Mouse (Mus musculus) thymus, postnatal 4 days (tissue): Measurements from ENCODE around the gene Gbgt1.
"Not testable (repeated sequence)": the region's sequence is repeated elsewhere in the genome, so short reads cannot be mapped to it uniquely, and the experiment has no call there.

Experiments used
- DNase-seq: peaks from one replicate; pipeline ENCODE4 v3.0.0; 2021

Gene Gbgt1

DNA sequence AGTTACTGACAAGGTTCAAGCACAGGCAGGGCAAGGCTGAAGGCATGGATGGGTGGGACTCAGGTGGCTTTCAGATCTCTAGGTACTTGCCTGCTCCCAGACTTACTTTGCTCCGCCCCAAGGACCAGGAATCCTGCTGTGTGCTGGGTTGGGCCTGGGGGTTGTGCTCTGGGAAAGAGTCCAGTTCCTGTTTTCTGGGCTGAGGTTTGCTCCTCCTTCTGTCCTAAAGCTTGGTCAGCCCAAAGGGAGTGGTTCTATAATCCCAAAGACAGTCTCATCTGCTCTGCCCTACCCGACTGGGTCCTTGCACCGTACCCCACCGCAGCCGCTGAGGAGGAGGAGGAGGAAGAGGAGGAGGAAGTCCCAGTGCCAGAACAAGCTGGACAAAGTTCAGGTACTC lies at the start of gene Gbgt1:
TSS of gene Gbgt1 (plus strand) at position 221 of the 400 bp plus-strand sequence.
- no peak for DNase-seq

DNA sequence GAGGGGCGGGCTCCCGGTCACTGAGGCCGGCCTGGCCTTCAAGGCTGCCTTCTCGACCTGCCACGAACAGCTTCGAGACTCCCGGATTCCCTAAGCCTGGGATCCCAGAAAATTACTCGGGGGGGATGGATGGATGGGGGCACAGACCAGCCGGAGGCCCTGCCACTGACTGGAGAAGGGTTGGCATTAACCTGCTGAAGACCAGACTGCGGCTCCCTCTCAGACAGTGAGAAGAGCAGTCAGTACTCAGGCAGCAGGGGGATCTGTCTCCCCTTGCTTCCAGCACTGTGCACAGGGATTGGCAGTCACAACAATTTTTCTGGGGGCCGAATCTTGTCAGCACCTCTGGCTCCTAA lies 49.4 kb upstream of the Gbgt1 start:
- DNase-seq, result no peak

DNA sequence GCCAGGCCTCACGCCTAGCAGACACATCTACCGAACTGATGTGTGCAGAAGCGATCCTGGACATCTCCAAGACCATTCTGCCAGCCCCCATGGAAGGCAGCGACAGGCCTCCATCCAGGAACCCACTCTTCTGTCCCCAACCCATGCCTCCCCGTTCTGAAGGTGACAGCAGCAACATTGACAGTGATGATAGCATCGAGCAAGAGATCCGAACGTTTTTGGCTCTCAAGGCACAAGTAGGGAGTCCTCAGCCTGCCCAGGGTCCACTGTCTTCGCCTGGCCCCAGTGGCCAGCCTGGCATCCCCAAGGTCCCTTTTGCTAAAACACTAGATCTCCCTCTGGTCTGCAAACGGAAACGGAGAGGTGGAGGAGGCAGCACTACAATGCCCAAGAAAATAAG lies 45.0 kb upstream of the Gbgt1 start:
- no peak for DNase-seq

DNA sequence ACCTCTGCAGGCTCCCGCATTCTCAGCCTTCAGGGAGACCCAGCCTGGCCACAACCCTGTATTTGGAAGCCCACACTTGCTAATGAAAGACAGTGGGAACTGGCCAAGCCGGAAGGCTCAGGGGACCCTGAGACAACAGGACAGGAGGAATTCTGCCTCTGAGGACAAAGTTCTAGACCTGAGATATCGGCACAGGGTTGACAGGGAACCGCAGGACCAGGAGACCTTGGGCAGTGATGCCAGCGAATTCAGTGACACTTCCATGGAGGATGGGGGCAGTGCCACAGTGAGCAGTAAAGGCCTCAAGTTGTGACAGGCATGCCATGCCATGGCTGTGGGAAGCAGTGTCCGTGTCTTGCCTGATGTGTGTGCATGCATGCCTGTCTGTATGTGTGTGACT lies 43.2 kb upstream of the Gbgt1 start:
- DNase-seq, result no peak

DNA sequence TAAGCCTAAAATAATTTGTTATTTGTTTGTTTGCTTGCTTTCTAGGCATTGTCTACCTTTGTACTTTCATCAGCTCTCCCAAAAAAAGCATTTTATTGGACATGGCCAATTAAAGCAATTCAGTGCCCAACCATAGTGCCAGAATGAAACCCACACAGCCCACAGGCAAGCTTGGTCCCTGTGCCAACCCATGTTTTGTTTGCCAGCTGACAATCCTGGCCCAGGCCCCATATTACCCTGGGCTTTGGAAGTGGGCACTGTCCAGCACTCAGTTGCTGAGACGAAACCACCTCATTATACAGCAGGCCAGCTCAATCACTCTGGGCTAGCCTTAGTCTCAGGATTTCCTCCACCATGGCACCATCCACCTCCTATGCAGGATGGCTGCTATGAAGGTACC lies 40.1 kb upstream of the Gbgt1 start:
- no peak for DNase-seq

DNA sequence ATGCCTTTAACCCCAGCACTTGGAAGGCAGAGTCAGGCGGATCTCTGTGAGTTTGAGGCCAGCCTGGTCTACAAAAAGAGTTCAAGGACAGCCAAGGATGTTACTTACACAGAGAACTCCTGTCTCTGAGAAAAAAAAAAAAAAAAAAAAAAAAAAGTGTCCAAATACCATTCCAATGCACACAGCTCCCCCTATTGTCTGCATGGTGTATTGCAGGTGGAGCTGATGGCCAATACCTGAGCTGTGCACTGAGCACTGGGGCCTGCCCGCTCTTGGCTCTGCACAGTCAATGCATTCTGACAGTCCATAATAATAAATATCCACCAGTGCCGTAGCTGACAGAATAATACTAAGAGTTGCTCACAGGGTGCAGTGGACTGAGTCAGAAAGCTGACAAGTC lies 32.8 kb upstream of the Gbgt1 start:
- peak; percentile 78 for DNase-seq

DNA sequence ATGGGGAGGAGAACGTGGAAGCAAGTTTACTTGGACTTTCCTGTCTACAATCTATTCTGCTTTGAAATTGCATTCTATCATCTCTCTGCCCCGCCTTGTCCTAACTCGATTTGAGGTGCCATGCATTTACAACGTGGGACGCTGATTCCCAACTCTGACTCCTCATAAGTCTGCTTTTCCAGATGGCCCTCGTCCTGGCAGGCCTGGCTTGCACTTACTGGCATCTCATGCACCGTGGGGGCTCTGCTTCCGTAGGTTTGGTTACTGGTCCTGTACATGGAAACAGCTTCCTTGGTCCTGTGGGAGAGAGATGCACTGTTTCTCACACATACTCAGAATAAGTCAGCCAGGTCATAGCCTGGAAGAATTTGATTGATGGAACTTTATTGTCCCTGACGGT lies 31.8 kb upstream of the Gbgt1 start:
- no peak for DNase-seq

DNA sequence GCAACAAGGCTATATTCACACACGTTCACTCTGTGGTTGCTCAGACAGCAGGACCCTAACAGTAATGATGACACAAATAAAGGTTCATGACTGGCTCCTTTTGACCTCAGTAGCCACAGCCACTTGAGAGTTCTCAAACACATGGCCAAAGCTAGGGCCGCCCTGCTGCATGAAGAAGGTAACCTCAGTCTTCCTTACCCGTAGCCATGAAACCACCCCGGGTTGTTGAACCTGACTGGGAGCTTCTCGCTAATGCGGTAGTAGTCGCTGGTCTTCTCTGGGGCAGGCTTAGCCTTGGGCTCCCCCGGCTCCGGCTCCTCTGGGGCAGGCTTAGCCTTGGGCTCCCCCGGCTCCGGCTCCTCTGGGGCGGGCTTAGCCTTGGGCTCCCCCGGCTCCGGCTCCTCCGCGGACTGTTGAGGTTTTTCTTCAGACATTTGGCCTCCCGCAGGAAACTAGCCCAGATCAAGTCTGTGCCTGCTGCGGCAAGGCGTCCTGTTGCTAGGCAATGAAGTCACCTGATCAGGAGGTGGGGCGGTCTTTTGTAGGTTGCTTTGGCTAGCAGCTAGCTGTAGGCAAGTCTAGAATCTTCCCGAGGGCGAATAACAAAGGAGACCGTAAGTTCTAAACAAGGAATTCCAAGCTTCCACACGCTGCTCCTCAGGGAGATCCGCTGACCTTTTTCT lies 30.7 kb upstream of the Gbgt1 start, which contains the start of gene 1700007K13Rik:
TSS of gene 1700007K13Rik (minus strand) at position 497 of the 683 bp plus-strand sequence.
- peak; percentile 69 for DNase-seq

DNA sequence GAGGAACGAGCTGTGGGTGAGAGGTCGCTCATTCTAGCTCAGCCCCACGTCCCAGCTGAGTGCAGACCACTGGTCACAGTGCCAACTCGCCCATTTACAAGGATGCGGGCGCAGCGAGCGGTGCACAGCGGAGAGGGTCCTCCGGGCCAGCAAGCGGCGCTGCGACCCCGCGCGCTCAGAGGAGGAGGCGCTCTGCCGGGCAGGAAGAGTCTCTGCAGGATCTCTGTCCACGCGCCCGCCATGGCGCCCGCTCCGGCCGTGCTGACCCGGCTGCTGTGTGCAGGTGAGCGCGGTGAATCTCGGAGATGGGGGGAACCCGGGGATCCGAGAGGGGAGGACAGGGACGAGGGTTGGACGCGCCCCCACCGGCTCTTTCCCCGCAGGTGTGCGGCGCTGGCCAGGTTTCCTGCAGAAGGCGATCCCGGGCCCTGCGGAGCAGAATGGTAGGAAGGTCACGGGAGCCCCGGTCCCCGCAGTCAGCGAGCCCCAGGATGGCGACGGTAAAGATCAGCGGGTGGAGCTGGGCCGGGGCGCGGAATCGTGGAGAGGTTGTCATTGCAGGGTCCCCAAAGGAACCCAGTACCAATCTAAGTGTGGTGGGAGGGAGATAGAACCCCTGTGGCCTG lies 28.7 kb upstream of the Gbgt1 start, which contains the start of gene Mrps2:
TSS of gene Mrps2 (plus strand) at position 207 of the 626 bp plus-strand sequence.
- peak; percentile 89 for DNase-seq

DNA sequence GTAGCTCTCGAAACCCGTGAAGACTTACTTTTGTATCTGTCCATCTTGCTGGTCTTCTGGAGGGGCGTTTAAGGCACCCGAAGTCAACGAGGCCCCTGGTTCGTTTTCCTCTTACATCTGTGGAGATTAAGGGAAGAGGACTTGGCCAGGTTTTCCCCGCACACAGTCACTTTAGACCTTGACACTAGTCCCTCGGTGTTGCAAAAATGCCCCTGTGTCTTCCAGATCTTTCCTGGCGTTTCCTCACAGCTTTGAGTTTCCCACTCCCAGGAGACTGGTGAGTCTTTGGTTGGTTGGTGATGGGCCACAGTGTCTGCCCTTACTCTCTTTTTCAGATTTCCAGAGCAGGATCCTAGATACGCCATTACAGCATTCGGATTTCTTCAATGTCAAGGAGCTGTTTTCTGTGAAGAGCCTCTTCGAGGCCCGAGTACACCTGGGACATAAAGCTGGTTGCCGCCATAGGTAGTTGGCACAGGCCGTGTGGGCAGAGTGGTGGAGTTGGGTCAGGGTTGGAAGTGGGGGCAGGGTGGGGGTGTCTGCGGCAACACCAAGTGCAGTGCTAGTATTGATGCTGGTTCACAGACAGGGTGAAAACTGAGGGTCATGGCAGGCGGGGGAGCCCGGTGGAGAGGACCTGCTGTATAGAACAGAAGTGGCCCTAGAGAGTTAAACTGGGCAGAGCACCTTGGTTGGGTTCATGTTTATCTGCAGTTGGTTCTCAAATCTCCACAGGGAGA lies 28.0 kb upstream of the Gbgt1 start:
- DNase-seq, result no peak

DNA sequence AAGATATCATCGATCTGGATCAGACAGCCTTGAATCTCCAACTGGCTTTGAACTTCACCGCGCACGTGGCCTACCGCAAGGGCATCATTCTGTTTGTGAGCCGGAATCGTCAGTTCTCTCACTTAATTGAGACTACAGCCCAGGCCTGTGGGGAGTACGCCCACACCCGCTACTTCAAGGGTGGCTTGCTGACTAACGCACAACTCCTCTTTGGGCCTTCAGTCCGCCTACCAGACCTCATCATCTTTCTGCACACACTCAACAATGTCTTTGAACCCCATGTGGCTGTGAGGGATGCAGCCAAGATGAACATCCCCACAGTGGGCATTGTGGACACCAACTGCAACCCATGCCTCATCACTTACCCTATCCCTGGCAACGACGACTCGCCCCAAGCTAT lies 27.2 kb upstream of the Gbgt1 start:
- DNase-seq, result no peak

DNA sequence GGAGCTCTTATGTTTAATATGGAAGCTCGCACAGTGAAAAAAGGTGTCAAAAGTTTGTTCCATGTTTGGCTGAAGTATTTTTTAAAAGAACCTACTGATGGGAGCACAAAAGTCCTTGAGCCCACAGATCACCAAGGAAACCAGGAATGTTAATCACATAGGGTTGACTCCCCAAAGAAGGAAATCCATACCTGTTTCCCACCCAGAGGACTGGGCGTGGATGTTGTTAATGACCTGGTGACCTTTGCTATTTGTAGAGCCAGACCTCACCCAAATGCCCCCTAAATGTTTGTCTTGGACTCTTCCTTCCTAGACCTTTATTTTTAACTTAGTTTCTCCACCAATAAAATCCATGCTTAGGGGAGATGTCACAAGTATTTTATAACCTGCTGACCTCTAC lies 26.1 kb upstream of the Gbgt1 start:
- DNase-seq, result no peak

DNA sequence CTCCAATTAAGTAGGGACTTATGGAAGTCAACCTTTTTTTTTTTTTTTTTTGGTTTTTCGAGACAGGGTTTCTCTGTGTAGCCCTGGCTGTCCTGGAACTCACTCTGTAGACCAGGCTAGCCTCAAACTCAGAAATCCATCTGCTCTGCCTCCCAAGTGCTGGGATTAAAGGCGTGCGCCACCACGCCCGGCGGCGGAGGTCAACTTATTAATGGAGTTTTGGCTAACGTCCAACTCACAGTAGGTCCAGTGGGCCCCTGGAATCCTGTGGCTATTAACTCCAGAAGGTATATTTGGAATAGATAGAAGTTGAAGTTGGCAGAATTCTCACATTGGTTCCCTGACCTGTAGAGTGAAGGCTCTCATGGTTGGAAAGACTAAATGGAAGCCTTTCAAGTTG lies 24.7 kb upstream of the Gbgt1 start:
- DNase-seq, result not testable (repeated sequence)

DNA sequence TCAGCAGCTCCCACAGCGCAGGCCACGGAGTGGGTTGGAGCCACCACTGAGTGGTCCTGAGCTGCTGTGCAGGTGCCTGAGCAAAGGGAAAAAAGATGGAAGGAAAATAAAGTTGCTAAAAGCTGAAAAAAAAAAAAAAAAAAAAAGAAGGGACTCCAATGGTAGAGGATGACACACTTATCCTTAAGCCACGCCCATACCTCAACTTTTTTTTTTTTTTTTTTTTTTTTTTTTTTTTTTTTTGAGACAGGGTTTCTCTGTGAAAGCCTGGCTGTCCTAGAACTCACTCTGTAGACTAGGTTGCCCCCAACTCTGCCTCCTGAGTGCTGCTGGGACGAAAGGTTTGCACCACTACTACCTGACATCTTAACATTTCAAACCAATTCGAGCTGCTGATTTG lies 18.7 kb upstream of the Gbgt1 start:
- DNase-seq, result not testable (repeated sequence)

DNA sequence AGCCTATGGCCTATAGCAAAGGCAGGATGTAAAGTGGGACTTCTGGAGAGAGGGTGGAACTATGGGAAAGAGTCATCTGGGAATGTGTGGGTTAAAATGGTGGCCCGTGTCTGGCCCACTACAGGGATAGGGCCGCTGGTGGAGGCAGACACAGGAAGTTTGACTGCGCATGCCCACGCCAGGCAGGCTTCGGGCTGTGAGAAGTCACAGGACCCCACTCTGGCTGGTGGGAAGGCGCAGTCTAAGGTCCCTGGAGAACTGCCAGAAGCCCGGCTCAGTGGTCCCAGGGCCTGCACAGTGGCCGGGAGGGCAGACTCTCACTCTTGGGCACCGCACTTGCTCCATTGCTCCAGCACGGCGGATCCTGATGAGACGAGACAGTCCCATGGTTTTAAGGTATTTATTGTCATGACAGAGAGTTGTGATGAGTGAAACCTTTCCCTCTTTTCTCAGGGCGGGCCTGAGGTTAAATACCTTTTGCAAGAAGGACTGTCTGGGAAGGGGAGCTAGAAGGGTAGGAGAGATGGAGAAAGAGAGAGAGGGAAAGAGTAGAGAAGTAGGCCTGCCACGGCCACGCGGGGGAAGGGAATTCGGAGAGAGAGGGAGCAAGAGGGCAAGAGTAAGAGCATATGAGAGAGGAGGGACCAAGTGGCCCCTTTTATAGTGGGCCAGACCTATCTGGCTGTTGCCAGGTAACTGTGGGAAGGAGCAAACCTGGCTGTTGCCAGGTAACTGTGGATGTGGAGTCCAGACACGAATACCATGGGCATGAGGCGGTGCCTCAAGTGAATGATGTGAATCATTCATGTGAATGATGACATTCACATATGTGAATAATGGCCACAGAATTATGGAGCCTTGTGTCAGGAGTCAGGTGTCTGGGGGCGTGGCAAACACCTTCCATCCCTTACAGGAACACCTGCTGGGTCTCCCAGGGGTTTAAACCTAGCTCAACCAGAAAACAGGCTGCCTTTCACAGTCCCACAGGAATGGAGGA lies 17.2 kb upstream of the Gbgt1 start:
- DNase-seq, result no peak

DNA sequence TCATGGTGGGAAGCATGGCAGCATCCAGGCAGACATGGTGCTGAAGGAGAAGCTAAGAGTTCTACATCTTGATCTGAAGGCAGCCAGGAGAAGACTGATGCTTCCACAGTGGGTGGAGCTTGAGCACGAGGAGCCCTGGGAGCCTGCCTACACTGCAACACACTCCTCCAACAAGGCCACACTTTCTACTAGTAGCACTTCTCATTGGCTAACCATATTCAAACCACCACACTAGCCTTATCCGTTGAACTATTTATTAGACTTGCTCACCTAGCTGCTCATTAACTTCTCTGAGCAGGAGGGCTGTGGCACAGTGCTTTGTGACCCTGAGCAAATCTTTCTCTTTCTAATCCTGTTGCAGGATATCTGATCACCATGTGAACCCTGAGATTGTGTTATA lies 12.8 kb upstream of the Gbgt1 start:
- DNase-seq, result no peak

DNA sequence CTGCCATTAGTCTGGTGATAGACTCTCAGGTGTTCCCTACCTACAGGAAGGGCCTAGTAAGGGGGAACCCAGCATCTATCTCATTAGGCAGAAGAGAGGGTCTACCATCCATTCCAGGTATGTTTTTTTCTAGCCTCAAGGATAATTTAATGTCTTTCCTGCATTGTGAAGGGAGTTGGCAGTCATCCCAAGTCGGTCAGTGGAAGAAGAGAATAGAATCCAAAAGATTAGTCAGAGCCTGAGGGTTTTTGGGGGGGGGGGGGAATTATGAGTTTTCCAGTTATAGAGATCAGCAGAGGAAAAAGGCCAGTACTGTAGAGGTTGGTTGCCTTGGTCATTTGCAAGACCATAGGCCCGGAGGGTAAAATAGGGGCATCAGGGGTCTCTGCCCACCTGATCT lies 2.2 kb upstream of the Gbgt1 start:
- DNase-seq, result no peak

DNA sequence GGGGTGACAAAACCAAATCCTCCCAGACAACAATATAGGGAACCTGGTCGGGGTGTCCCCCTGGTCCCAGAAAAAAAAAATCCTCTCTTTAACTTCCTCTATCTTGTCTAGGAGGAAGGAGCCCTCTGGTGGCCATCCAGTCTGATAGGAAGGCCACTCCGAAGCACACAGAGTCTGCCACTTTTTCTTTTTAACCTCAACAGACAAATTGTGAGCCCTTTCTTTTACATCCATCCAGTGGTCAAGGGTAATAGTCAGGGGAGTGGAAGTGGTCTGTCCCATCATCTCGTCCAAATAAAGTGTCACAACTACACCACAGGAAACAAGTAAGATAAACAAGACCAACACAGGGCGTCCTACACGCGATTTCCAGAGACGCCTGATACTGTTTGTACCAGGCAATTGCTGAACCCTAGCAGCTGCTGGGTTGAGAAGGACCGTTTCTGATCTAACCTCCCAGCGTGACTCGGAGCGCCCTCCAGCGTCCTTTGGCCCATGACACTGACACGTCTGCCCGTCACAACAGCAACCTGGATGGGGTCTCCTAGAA lies 1.4 kb upstream of the Gbgt1 start:
- no peak for DNase-seq

DNA sequence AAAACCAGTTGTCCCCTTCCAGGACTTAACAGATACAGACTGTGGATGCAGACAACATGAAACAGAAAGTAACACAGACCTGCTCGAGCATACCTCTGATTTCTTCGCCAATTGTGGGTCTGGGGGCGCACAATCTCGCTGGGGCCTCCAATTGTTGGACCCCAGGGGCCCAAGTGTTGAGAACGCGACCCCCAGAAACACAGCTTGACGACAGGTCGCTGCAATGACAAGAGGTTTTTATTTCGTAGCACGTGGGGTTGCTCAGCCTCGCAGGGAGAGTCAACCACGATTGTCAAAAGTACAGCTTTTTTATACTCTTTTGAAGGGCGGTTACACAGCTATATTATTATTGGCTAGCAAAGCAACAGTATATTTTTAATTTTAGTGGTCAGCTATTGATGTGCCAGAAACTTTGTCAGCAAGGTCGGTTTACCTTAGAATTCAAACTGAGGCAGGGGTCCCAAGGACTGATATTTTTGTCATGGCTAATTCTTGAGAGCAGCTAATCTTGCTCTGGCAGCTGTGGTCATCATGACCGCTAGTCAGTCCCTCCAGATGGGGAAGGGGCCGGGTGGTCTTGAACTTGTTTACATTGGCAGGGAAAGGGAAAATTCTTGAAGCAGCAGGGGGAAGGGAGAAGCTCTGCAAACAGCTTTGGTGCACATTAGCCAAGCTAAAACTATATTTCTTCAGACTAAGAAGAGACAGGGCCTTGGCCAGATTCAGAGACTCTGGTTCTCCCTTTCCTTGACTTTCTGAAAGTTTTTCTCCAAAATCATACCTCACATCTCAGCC lies 693 bp upstream of the Gbgt1 start:
- no peak for DNase-seq

DNA sequence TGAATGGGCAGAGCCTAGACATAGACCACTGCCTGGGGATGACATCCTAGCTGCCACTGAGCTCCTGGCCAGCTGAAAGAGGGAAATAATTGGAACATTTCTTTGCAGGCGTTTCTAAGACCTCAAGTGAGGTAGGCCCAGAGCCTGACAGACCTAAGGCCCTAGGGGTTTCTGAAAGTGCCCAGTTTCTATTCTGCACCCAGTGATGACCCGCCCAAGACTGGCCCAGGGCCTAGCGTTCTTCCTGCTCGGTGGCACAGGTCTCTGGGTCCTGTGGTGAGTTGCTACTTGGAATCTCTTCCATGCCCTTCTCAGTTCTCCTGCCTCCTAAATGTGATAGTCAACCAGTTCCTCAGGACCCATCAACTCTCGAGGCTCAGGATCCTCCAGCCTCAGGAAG lies 870 bp downstream of the Gbgt1 start:
- no peak for DNase-seq

DNA sequence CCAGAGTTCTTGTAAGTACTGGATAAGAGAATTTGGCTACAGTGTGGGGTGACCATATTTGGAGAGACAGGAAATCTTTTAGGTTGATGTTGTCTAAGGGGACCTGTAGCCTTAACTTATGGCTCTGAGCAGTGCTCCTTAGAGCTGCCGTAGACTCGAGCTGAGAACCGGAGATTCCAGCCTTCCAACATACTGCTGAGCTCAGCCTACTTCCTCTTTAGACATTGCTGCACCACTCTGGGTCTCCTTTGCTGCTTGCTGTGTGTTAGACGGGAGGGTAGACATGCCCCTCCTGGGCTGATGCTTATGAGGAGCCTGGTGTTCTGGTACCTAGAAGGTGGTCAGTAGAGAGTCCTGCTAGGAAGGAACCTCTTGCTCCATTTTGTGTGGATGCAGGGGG lies 1.7 kb downstream of the Gbgt1 start:
- DNase-seq, result no peak

DNA sequence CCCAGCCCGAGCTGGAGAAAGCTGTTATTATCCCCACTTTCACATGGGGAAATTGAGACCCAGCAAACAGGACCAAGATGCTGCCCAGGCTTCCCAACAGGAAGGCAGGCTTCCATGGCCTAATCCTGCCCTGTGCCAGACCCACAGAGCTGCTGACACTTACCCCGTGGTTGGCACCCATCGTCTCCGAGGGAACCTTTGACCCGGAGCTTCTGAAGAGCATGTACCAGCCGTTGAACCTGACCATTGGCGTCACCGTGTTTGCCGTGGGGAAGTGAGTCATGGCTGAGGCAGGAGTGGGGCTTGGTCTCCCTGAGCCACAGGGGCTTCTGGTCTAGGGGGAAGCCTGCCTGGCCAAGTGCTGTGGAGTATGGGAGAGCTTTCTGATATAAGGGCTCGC lies 6.3 kb downstream of the Gbgt1 start:
- DNase-seq, result no peak
